Mouse (Mus musculus): ENCODE data around the gene Lrrc75a.
A peak's percentile ranks its signal among the peaks of the same experiment; 100 is the strongest.

The Lrrc75a gene

GRCm38 (mm10) chr11:62591026-62591425 is 57.3 kb downstream of the Lrrc75a start:
- no peak for DNase-seq (ENCODE audit: low spot score)

- DNase-seq (ENCODE audit: low spot score), result no peak
These were observed 58.9 kb downstream of the Lrrc75a start for GRCm38 (mm10) chr11:62589391-62589790.

DNA sequence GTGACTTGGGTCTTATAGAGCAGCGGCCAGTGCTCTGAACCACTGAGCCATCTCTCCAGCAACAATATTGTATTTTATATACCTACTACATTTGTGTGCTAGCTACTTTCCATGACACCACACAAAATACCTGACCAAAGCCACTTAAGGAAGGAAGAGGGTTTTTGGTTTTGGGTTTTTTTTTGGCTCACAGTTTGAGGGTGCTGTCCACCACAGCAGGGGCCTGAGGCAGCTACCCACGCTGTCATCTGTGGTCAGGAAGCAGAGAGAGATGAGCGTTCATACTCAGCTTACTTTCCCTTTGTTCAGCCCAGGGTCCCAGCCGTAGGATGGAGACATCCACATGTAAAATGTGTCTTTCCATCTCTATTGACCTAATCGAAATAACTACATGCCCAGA is 61.3 kb downstream of the Lrrc75a start:
- no peak for DNase-seq (ENCODE audit: low spot score)

DNA sequence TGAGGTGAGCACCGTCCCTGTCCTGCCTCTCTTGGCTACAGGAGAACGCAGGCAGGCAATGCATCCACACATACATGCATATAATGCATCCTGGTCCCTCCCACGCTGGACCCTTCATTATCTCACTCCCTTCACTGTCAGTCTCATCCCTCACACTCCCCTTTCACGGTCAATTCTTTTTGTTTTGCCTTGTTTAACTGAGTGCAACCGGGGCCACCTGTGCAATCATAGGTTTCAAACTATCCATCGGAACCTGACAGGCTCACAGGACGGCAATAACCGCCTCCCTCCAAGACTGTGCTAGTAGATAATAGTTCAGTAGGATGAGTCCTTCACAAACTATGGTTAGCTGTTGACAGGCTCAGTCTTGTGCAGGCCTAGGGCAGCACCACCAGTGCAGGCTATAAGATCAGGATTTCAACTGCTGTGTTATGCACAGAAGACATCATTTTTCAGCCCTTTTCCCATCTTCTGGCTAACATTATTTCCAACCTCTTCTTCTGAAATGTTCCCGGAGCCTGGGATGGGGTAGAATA is 63.6 kb downstream of the Lrrc75a start:
- no peak for DNase-seq (ENCODE audit: low spot score)

GRCm38 (mm10) chr11:62583031-62583430 is 65.3 kb downstream of the Lrrc75a start:
- no peak for DNase-seq (ENCODE audit: low spot score)

DNA sequence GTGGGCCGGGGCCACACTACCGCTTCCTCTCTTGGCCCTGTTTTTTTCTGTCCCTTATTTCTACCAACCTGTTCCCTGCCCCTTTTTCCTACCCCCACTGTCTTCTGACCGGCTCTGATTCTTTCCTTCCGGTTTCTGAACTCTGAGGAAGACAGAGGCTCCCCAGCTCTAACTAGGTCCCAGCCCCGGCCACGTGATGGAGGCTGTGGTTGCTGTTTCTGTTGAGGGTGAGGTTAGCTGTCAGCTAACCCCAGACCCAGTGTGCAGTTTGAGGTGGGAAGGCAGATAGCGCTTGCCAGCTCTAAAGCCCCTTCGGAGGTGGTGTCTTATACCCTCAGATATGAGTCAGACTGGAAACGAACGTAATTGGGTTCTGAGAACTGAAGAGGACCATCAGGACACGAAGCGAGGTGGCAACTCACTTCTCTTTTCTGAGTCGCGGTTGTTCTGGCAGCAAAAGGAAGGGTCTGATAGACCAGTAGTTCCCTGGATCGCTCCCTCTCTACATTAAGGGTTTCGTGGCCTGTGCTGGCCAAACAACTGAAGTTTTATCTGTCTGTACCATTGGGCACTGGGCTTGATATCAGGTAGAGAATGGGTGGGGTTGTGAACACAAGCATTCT is 71.7 kb downstream of the Lrrc75a start:
- DNase-seq (ENCODE audit: low spot score), result no peak

- peak; percentile 38 for DNase-seq (ENCODE audit: low spot score)
These were observed 72.5 kb downstream of the Lrrc75a start for GRCm38 (mm10) chr11:62575659-62576438.

DNA sequence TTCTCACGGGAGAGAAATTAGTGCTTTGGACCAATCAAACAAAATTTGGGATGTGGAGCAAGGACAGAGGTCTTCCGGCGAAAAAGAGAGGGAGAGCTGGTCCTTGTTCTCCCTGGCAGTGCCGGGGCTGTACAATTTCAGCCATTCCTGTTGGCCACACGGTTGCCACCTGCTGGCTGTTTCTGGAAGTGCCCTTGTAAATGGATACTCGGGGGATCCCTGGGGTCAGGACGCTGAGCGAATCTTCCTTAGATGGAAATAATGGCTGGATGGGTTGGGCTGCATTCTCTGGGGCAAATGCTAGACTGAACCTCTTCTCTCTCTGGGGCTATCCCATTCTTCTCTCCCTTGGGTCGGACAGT is 73.0 kb downstream of the Lrrc75a start:
- DNase-seq (ENCODE audit: low spot score), result peak; percentile 96

DNA sequence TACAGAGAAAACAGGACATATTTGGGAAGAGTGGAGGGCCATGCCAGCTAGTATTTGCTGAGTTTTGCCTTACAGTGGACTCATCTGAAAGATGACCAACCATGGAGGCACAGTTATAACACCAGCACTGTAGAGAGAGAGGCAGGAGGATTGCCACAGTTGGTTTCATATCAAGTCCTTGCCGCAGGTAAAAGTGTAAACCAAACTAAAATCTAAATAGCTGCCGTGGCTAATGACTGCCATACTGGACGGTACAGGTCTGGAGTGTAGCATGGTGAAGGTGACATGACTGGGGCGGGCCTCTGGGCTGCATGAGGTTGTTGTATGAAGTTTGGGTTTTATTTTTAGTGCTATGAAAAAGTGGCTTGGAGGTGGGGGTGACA is 73.6 kb downstream of the Lrrc75a start:
- DNase-seq (ENCODE audit: low spot score), result no peak

DNA sequence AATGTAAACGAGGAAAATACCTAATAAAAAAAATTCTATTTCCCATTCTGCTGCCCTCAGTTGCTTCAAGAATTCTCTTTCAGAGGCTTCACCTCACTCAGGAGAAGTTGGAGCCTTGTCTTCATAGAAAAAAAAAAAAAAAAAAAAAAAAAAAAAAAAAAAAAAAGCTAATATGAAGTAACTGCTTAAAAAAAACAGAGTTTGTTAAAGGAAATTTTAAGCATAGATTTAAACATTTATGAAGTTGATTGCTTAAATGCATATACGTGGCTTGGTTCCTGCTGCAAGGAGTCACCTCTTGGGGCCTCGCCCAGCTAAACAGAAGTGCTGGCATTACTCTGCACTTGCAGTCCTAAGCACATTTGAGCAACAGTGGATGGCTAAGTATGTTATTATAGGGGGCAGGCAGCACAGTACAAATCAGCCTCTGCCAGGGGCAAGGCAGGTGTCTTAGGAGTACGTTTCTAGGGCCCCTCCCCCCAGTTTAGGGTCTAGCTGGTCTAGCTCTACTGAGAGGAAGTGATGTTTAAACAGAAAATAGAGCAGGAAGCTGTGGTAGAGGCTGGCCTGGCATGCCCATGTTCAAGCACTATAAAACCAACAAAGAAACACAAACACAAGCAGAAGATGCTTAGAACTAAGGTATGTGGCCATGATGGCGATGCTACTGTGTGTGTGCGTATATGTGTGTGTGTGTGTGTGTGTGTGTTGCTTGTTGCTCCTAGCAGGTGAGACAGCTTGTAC is 74.2 kb downstream of the Lrrc75a start, which contains the start of gene Trpv2:
TSS of gene Trpv2 (plus strand) at position 528 of the 744 bp plus-strand sequence.
- no peak for DNase-seq (ENCODE audit: low spot score)

GRCm38 (mm10) chr11:62568300-62568699 is 80.0 kb downstream of the Lrrc75a start:
- DNase-seq (ENCODE audit: low spot score), result no peak

- DNase-seq (ENCODE audit: low spot score), result no peak
These were observed 82.1 kb downstream of the Lrrc75a start for GRCm38 (mm10) chr11:62566211-62566610.

GRCm38 (mm10) chr11:62565747-62566146 is 82.6 kb downstream of the Lrrc75a start:
- no peak for DNase-seq (ENCODE audit: low spot score)

- no peak for DNase-seq (ENCODE audit: low spot score)
These were observed 84.7 kb downstream of the Lrrc75a start for GRCm38 (mm10) chr11:62563590-62563989.

- DNase-seq (ENCODE audit: low spot score), result peak; percentile 46
These were observed 87.8 kb downstream of the Lrrc75a start for GRCm38 (mm10) chr11:62560463-62561016.

GRCm38 (mm10) chr11:62558961-62559646 is 89.2 kb downstream of the Lrrc75a start:
- DNase-seq (ENCODE audit: low spot score), result no peak

DNA sequence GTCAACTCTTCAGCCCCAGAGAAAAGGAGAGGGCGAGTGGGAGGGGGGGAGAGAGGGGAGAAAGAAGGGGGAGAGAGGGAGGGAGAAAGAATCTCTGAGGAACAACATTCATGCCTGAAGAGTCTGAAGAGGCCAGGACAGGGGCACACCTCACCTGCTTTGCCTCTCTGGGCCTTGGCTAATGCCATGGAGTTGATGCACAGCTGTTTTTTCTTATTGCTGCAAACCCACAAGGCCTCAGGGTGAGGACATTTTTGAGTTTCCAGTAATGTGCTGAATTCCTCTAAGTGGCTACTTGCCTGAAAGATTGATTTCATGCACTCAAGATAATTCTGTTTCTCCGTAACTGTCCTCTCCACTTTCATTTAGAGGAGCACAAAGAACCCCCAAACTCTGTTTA is 90.2 kb downstream of the Lrrc75a start:
- DNase-seq (ENCODE audit: low spot score), result no peak

DNA sequence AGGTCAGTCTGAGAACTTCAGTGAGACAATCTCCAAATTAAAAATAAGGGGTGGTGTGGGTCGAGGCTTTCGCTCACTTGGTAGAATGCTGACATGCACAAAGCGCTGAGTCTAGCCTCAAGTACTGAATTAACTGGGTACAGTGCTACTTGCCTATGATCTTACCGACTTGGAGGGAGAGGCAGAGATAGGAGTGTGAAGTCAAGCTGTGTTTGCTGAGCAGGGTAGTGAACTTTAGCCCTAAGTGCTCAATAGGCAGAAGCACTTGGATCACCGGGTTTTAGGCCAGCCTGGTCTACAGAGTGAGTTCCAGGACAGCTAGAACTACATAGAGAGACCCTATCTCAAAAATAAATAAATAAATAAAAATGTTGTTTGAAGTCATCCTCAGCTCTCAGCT is 91.1 kb downstream of the Lrrc75a start:
- DNase-seq (ENCODE audit: low spot score), result no peak

DNA sequence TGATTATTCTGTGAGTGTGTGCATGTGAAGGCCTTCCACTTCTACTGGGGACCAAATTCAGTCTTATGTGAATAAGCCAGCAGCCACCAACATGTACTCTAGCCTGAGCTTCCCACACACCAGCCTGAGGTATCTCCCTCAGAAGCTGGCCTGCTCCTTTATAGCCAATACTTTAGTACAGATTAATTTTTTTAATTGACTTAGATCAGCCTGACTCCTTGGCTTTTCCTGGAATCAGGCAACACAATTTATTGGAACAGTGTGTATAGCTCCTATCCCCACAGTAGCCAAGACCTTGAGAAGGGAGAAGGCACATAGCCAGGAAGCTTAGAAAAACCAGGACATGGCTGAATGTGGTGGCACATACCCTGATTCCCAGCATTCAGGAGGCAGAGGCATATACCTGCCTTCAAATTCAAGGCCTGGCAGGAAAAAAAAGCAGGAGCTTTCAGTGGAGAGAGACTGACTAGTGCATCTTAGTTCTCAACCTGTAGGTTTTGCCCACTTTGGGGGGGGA is 92.4 kb downstream of the Lrrc75a start:
- no peak for DNase-seq (ENCODE audit: low spot score)

DNA sequence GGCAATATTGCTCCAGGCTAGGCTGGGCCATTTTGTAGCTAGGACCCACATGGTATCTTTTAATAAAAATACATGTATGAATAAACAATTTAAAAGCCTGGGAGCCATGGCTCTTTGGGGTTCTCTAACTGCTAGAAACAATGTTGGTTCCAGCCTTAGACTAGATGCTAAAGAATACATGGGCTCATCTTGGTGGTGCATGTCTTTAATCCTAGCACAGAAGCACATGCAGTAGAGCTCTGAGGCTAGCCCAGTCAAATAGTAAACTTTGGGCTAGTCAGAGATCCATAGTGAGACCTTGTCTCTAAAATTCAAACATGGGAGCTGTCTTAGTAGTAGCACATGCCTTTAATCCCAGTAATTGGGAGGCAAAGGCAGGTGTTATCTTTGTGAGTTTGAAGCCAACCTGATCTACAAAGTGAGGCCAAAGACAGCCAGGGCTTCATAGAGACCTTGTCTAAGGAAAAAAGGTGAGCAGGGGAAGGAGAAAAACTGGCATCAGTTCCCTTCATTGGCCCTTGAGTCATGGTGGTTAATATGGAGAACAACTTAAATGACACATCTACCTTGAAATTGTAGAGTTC is 93.3 kb downstream of the Lrrc75a start:
- no peak for DNase-seq (ENCODE audit: low spot score)
